Mouse (Mus musculus): ENCODE results near the gene Gm49373. TPM values are rescaled to one million over a fixed set of nuclear protein-coding genes. Genes with fewer than 3 reads are reported as not detected.
A peak's percentile ranks its signal among the peaks of the same experiment; 100 is the strongest.
"Not testable (repeated sequence)": the region's sequence is repeated elsewhere in the genome, so short reads cannot be mapped to it uniquely, and the experiment has no call there.

Gm49373 gene
- total RNA-seq, 2 experiments from 2014 or later = 0.26 to 0.39 TPM

- DNase-seq = no peak
- intact Hi-C loops (cut with DNase I) = no loop called here
These were observed 8.2 kb upstream of the Gm49373 start for GRCm38 (mm10) chr9:21081127-21081526.

- DNase-seq = no peak
- intact Hi-C loops (cut with DNase I) = no loop called here
These were observed 2.7 kb upstream of the Gm49373 start for GRCm38 (mm10) chr9:21075625-21076024.

DNA sequence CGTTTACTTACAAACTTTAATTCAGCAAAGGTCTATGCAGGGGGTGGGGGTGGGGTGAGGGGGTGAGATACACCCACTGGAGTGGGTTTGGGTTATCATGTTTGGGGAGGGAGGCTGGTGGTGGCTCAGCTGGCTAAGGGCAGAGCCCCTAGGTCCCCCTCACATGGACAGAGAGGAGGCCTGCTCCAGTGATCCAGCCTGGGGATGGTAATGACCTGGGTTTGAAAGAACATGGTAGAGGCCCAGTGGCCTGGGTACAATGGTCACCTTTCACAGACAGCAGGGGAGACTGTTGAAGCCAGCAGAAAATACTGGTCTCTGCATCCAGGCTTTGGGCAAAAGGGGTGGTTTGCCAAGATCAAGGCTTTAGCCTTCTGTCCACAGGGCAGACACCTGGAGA lies 1.3 kb upstream of the Gm49373 start:
- DNase-seq = no peak
- intact Hi-C loops (cut with DNase I) = no loop called here

DNA sequence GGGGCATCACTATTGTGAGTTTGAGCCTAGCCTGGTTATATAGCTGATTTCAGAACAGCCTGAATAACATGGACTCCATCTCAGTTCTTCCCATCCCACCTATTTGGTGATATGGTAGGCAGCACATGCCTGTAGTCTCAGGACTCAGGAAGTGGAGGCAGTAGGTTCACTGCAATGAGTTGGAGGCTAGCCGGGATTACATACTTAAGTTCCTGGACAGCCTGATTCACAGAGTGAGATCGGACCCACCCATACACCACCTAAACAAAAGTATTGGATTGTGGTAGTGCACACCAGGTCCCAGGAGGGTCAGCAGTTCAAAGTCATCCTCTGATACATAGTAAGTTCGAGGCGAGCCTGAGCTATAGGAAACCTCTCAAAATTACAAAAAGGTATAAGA lies 255 bp downstream of the Gm49373 start:
- intact Hi-C loops (cut with DNase I) = loop anchor here (2.0 kb wide), 1 partner anchor 36 kb away; no protein-coding TSS in a partner anchor
- DNase-seq = no peak

- intact Hi-C loops (cut with DNase I) = no loop called here
- DNase-seq = no peak
These were observed 5.8 kb downstream of the Gm49373 start, which contains the start of gene Zglp1 for GRCm38 (mm10) chr9:21067006-21067684. TSS of gene Zglp1 (minus strand) at chr9:21067093.

- DNase-seq = no peak
- intact Hi-C loops (cut with DNase I) = no loop called here
These were observed 10.0 kb downstream of the Gm49373 start for GRCm38 (mm10) chr9:21062928-21063327.

DNA sequence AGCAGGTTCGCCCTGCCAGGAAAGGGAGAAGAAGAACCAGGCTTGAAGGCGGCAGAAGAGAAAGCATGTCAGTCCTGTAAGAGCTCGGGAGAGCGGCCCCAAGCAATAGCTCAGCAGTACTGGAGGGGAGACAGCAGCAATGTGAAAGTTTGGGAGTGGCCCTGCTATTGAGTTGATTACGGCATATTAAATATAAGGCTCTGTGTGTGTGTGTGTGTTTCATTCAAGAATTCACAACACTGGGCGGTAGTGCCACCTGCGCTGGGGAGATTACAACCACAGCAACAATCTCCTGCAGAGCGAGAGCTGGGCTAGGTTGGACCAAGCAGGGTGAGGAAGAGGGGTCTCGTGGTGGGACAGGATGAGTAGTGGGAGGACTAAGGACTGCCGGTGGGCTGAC lies 21.3 kb downstream of the Gm49373 start:
- intact Hi-C loops (cut with DNase I) = no loop called here
- no peak for DNase-seq

GRCm38 (mm10) chr9:21045235-21045634 lies 27.7 kb downstream of the Gm49373 start:
- intact Hi-C loops (cut with DNase I) = no loop called here
- DNase-seq = no peak

DNA sequence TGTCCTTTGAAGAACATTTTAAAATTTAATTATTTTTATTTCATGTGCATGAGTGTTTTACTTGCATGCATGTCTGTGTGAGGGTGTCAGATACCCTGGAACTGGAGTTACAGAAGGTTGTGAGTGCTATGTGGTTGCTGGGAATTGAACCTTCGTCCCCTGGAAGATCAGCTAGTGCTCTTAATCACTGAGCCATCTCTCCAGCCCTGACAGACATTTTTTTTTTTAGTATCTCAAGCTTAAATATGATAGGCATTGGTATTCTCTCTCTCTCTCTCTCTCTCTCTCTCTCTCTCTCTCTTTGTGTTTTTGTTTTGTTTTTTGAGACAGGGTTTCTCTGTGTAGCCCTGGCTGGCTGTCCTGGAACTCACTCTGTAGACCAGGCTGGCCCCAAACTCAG lies 28.1 kb downstream of the Gm49373 start:
- intact Hi-C loops (cut with DNase I); DNase-seq: not testable (repeated sequence)

DNA sequence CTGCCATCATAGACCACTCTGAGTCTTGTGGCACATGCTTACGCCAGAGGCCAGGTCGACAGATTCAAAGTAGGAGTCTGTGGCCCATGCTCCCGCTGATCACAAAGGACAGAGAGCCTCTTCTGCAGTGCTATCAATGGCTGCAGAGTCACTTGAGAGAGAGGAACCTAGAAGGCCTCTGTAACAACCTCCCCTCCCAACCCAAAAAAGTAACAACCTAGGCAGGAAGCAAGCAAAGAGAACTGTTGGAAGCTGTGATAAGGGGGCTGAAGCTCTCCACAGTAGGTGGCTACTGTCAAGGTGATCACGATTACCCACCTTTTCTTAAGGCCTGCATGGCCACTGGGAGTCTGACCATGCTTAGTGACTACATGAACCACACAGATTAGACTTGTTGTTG lies 29.3 kb downstream of the Gm49373 start:
- intact Hi-C loops (cut with DNase I) = no loop called here
- no peak for DNase-seq

GRCm38 (mm10) chr9:21041308-21041707 lies 31.6 kb downstream of the Gm49373 start:
- intact Hi-C loops (cut with DNase I) = no loop called here
- DNase-seq = no peak

DNA sequence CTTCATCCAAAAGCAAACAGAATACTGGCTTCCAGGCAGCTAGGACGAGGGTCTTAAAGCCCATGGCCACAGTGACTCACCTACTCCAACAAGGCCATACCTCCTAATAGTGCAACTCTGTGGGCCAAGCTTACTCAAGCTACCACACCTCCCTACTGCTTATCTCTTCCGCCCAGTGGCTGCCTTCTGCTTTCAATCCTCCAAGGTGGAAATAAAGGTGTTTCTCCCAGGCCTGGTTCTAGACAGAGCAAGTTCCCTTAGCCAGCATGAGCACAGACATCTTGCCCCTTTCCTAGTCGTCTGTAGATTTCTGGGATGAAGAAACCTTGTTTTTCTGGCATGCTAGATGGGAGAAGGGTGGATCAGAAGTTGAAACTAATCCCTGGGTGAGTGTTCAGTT lies 33.1 kb downstream of the Gm49373 start:
- intact Hi-C loops (cut with DNase I) = no loop called here
- no peak for DNase-seq

DNA sequence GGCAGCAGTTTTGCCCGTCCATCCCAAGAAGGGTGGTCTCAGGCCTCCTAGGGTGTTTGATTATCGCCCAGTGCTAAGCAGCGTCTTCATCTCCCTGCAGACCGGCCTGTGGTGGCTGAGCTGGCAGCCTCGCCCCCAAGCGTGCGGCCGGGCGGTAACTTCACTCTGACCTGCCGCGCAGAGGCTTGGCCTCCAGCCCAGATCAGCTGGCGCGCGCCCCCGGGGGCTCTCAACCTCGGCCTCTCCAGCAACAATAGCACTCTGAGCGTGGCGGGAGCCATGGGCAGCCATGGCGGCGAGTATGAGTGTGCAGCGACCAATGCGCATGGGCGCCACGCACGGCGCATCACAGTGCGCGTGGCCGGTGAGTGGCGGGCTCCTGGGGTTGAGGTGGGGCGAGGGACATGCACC lies 35.4 kb downstream of the Gm49373 start:
- peak; percentile 61 to 72 for DNase-seq
- intact Hi-C loops (cut with DNase I) = loop anchor here (2.0 kb wide), 1 partner anchor 35 kb away; the partner anchor contains the start of genes Fdx1l and Gm49373

- no peak for DNase-seq
- intact Hi-C loops (cut with DNase I) = loop anchor here (2.0 kb wide), 1 partner anchor 36 kb away; the partner anchor contains the start of genes Fdx1l and Gm49373
These were observed 36.2 kb downstream of the Gm49373 start for GRCm38 (mm10) chr9:21036666-21037065.

DNA sequence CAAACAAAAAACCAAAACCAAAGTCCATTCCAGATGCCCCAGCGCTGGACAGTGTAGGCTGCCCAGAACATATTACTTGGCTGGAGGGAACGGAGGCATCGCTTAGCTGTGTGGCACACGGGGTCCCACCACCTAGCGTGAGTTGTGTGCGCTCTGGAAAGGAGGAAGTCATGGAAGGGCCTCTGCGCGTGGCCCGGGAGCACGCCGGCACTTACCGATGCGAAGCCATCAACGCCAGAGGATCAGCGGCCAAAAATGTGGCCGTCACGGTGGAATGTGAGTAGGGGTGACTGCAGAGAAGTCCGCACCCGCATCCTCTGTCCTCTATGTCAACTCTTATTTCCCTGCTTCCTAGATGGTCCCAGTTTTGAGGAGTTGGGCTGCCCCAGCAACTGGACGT lies 36.7 kb downstream of the Gm49373 start:
- no peak for DNase-seq

DNA sequence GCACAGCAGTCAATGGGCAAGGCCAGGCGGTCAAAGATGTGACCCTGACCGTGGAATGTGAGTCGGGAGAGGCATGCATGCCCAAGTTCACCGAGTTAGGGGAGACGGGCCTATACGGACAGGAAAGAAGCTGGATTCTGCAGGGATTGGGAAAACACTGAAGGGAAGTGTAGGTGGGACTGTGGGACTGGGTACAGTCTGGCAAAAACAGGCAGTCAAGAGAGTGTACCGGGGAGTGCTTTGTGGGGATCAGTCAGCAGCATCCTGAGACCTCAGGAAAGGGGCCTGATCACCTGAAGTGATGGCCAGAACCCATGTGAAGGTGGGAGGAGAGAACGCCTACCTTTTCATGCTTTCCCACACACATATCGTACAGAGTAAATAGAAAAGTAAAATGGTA lies 37.3 kb downstream of the Gm49373 start:
- DNase-seq = no peak

More for the DNA sequence above, 36.7 kb downstream of the Gm49373 start:
- intact Hi-C loops (cut with DNase I) = loop anchor here (2.0 kb wide), 1 partner anchor 37 kb away; the partner anchor contains the start of genes Fdx1l and Gm49373

GRCm38 (mm10) chr9:21034481-21035085 lies 38.3 kb downstream of the Gm49373 start:
- intact Hi-C loops (cut with DNase I) = loop anchor here (5.0 kb wide), 1 partner anchor 58 kb away; the partner anchor contains the start of genes Gm38431 and Raver1
- DNase-seq = no peak

More for the DNA sequence above, 37.3 kb downstream of the Gm49373 start:
- intact Hi-C loops (cut with DNase I) = no loop called here

GRCm38 (mm10) chr9:21033136-21033535 lies 39.8 kb downstream of the Gm49373 start:
- intact Hi-C loops (cut with DNase I) = loop anchor here (5.0 kb wide), 1 partner anchor 59 kb away; the partner anchor contains the start of genes Gm38431 and Raver1
- DNase-seq = peak; percentile 81 to 89

GRCm38 (mm10) chr9:21032491-21032890 lies 40.4 kb downstream of the Gm49373 start:
- no peak for DNase-seq
- intact Hi-C loops (cut with DNase I) = loop anchor here (5.0 kb wide), 1 partner anchor 60 kb away; the partner anchor contains the start of genes Gm38431 and Raver1

DNA sequence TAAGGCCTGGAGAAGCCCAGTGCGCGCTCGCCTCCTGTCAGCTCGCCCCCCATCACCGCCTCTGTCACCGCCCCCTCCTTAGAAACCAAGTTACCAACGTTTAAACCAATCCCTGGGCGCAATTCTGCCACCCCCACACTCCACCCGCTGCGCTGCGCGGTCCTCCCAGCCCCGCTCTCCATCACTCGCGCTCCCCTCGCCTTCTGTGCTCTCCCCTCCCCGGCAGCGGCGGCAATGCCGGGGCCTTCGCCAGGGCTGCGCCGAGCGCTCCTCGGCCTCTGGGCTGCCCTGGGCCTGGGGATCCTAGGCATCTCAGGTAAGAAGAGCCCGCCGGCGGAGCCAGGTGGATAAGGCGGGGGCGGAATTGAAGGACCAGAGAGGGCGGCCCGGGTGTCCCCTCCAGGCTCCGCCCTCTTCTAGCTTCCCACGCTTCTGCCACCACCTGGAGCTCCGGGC lies 41.0 kb downstream of the Gm49373 start, which contains the start of gene Icam5:
Icam5 (plus strand) TSS at position 178 of the 456 bp plus-strand sequence.
- DNase-seq = peak in 1 of 2 experiments; percentile 35
- intact Hi-C loops (cut with DNase I) = loop anchor here (2.0 to 5.0 kb wide), 2 partner anchors 60 to 105 kb away; partner anchors contain the start of genes Gm38431 and Raver1

Data from heart, postnatal 14 days (tissue).